ENCODE assay signal across 19 mouse cellular contexts in the genomic region with DNA sequence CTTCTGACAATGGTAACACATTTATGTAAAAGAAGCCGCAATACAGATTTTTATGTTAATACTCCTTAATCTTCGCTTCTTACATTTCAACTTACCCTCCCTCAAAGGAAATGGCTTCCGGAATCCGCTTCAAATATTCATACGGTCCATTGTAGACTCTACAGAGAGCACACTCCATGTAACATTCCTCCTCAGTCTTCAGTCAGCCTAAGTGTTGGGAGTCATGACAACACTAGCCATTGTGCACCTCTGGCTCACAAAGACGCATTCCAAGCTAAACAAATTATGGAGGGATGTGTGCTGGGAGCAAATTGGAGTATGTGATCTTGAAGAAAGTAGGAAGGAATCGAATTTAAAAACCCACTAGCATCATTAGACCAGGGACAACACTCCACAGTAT.
"Had no signal": no experiment of that assay in that cellular context is flagged by ENCODE, and none has a peak within 500 bp of the region (broad histone marks: within the 10 kb centered on the region; RNA-seq: fewer than 3 reads in every experiment).

No protein-coding gene starts in this region.

- H3K36me3 ChIP-seq: liver, embryonic 12.5 days; midbrain, embryonic 12.5 days; neural tube, embryonic 13.5 days; neural tube, embryonic 15.5 days; stomach, embryonic 15.5 days had no signal

- H3K4me3 ChIP-seq: liver, embryonic 12.5 days; midbrain, embryonic 10.5 days; midbrain, embryonic 12.5 days; myocyte; neural tube, embryonic 13.5 days; neural tube, embryonic 15.5 days; stomach, embryonic 15.5 days had no signal

- ATAC-seq: liver, embryonic 12.5 days; midbrain, embryonic 16.5 days had no signal

- H3K9ac ChIP-seq: liver, embryonic 12.5 days; liver, embryonic 14.5 days; midbrain, embryonic 12.5 days; neural tube, embryonic 13.5 days; neural tube, embryonic 15.5 days; stomach, embryonic 15.5 days had no signal

- H3K9me3 ChIP-seq: liver, embryonic 12.5 days; midbrain, embryonic 10.5 days; midbrain, embryonic 12.5 days; neural tube, embryonic 13.5 days; neural tube, embryonic 15.5 days; stomach, embryonic 15.5 days had no signal

- H3K4me1 ChIP-seq: liver, embryonic 12.5 days; stomach, embryonic 15.5 days had no signal

- H3K27ac ChIP-seq: liver, embryonic 12.5 days; liver, embryonic 14.5 days; midbrain, embryonic 10.5 days; midbrain, embryonic 12.5 days; neural tube, embryonic 13.5 days; neural tube, embryonic 15.5 days; stomach, embryonic 15.5 days; stomach, postnatal 0 days had no signal

- H3K27me3 ChIP-seq: liver, embryonic 12.5 days; midbrain, embryonic 12.5 days; neural tube, embryonic 13.5 days; neural tube, embryonic 15.5 days; stomach, embryonic 15.5 days had no signal

- DNase-seq: lung, adult 18-20 months; lung, postnatal 10 days; lung, postnatal 4 days; midbrain, embryonic 14.5 days; retina, postnatal 1 day; right cerebral cortex, postnatal 14 days; thymus, adult 2 months; thymus, postnatal 25 days; thymus, postnatal 4 days had no signal

- H3K4me2 ChIP-seq: liver, embryonic 12.5 days; midbrain, embryonic 12.5 days; neural tube, embryonic 13.5 days; neural tube, embryonic 15.5 days; stomach, embryonic 15.5 days had no signal
